Mouse (Mus musculus) kidney, postnatal 14 days (tissue): ENCODE data around the gene Calcb.
"Not testable (repeated sequence)": the region's sequence is repeated elsewhere in the genome, so short reads cannot be mapped to it uniquely, and the experiment has no call there.

ENCODE experiments used
- DNase-seq: peaks from one replicate; pipeline ENCODE4 v3.0.0; 2022; ENCODE audit warnings: mixed read lengths

The Calcb gene

GRCm38 (mm10) chr7:114718300-114718699 is at the start of gene Calcb:
Calcb (plus strand) TSS chr7:114718643.
- no peak for DNase-seq

DNA sequence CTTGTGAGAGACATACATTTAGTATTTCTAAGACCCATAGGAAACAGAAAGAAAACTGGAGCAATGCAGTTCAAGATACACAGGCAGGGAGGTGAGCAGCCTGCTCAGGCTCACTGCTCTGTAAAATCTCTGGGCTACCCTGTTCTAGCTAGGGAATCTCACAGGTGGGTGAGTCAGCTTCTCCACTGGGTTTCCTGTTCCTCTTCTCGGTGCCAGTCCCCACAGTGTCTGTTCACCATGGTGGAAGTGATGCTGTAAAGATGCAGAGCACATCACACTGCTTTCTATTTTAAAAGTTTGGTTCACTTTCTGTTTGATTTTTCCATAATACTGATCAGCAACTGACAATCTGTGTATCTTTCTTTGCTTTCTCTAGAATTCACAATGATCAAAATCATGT is 47.0 kb upstream of the Calcb start:
- no peak for DNase-seq

GRCm38 (mm10) chr7:114672697-114673096 is 45.7 kb upstream of the Calcb start:
- peak; percentile 10 for DNase-seq

DNA sequence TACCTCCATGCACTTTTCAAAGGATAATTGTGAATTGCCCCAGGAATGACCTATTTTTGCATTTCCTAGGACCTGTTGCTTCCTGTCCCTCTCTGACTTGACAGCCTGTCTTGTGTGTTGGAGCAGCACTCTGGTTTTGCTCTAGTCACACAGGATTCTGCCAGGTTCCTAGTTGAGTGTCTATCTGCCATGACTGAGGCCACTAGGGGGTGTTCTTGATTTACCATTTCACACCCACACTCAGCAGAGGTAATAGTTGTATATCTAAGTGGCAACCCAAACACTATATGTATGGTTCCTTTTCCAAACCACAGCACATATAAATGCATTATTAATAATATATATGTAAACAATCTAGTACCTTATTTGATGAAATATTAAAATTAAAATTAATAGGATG is 26.1 kb upstream of the Calcb start:
- peak; percentile 10 for DNase-seq

DNA sequence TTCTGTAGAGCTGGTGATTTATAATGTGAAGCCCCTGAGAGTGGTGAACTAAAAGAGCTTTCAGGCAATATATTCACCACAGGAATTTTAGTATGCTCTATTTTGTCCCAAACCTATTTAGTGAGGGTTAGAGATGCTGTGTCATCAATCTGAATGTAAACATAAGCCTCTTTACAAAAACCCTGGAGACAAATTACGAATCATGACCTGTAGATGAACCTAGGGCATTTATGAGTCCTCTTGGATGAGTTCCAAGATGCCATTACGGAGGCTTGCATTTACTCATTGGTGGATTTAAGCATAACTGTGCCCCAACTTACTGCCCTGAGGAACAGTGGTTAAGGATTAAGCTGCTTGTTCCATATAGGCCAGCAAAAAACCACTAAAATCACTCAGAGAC is 17.6 kb upstream of the Calcb start:
- DNase-seq = no peak

DNA sequence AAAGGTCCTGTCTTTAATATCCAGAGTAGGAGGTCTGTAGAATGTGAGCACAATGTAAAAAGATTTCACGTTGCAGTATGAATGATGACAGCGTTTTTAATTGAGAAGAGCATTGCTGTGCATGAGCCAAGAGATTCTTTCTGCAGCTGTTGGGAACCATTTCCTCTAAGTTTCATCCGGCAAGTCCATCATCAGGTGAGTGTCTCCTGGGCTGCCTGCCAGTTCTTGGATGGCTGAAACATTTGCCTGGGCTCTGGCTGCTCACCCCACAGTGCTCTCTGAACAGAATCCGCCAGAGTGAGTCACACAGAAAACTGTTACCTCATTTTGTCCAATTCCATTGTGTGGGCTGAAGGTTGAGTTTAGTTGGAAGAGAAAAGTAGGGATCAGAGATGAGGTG is 11.7 kb upstream of the Calcb start:
- no peak for DNase-seq

DNA sequence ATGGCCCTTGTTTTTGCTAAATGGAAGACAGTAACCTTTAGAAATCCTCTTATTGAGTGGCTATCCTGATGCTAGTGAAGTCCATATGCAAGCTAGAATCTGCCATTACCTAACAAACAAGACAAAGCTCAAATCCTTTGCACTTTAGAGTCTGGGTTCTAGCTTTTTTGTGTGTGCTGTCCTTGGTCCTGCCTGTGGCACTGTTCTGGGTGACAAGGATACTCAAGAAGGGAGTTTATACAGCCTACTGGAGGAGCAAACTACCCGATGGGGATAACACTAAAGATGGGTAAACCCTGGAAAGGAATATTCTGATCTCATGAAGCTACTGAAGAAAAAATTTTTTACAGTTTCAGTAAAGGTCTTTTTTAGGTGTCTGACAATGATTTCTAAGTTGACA is 11.0 kb upstream of the Calcb start:
- DNase-seq = no peak

DNA sequence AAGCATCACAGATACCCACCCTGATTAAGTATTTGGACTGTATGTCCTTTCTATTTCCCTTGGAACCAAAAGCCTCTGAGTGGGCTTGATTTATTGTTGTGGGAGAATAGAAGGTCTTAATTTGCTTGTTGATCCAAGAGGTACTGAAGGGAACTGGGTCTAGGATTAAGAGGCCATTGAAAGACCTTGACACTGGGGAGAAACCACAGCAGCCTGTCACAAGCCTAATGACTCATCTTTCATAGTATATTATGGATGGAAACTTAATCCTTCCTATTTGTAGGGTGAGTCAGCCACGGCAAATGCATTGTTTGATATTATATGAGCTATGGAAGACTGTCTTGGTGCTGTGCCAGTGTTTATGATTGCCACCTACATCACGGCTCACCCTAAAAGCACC is 8.0 kb upstream of the Calcb start:
- no peak for DNase-seq

GRCm38 (mm10) chr7:114712523-114712922 is 5.9 kb upstream of the Calcb start:
- no peak for DNase-seq

DNA sequence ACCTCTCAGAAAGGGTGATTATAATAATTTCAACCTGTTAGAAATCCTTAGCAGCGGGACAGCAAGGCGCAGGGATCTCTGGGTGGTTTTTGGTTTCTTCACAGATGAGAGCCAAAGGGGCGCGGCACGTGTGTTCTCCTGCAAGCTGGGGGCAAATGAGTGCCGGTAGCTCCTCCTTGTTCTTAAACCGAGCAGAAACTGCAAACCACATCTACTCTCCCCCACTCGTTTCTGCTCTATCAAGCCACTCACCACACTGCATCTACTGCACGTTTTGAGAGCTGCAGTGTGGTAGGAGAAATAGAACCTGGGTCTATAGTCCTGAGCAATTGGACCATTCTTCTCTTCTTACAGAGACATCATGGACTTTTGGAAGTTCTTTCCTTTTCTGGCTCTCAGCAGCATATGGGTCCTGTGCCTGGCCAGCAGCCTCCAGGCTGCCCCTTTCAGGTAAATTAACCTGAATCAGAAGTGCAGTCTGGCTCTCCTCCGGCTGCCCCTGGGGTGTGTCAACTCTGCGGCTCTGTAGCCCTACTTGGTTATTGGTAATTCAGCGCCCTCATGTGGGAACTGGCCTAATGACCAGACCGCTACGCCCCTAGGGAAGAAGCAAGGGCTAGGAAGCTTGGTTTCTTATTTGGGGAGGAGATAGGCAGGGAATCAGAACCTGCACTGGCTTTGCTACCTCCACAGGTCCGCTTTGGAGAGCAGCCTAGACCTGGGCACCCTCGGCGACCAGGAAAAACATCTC is 1.1 kb downstream of the Calcb start:
- peak; percentile 21 for DNase-seq

DNA sequence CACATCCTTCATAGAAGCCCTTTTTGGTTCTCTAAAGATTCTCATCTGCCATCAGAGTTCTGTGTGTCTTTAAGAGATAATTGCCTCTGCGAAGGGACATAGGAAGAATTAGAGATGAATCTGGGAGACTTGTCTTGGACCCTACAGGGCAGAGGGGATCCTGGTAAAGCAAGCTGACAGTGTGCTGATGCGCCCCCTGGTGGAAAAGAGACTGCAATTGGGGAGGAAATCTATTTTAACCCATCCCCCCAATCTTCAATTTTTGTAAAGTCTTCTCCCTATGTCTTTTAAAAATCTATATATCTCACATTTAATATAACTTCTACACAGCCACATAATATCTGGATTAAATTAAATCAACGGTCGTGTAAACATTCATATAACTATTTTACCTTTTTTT is 11.3 kb downstream of the Calcb start:
- not testable (repeated sequence) for DNase-seq

GRCm38 (mm10) chr7:114731175-114731574 is 12.7 kb downstream of the Calcb start:
- DNase-seq = no peak

DNA sequence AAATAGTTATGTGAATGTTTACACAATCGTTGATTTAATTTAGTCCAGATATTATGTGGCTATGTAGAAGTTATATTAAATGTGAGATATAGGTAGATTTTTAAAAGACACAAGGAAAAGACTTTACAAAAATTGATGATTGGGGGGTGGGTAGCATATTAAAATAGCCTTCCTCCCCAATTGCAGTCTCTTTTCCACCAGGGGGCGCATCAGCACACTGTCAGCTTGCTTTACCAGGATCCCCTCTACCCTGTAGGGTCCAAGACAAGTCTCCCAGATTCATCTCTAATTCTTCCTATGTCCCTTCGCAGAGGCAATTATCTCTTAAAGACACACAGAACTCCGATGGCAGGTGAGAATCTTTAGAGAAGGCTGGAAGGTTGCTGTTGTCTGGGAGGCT is 13.3 kb downstream of the Calcb start:
- DNase-seq = not testable (repeated sequence)

DNA sequence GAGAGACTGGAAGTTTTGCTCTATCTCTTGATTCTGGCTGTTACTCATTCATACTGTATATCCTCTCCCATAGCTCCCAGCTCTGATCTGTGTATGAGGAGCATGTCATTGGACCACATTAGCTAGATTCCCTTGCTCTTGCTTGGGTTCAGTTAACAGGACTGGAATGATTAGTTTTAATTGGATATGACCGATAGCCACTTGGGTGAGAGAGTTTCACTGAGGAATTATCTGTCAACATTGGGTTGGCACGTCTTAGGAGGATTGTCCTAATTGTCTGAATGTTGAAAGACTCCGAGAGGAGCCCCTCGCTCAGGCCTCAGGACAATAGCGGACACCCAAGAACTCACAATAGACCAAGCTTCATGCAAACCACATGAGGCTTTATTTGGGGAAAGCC is 17.8 kb downstream of the Calcb start:
- no peak for DNase-seq

DNA sequence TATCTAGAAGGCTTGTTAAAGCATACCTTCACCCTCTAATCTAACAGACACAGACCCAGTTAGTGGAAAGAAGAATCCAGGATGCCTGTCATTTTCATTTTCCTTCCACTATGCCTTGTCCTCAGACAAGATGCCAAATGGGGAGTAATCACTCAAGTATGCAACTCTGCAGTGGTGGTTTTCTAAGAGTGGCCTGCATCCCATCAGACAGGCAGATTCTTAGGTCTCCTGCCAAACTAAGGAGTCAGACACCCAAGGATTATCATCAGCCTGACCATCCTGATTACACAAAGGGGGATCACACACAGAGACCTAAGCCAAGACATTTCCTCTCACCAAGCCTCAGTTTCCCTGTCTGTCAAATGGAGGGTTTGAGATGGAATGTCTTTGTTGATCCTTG is 19.7 kb downstream of the Calcb start:
- DNase-seq = no peak

- DNase-seq = no peak
Observed at GRCm38 (mm10) chr7:114740360-114741165, 22.1 kb downstream of the Calcb start.

DNA sequence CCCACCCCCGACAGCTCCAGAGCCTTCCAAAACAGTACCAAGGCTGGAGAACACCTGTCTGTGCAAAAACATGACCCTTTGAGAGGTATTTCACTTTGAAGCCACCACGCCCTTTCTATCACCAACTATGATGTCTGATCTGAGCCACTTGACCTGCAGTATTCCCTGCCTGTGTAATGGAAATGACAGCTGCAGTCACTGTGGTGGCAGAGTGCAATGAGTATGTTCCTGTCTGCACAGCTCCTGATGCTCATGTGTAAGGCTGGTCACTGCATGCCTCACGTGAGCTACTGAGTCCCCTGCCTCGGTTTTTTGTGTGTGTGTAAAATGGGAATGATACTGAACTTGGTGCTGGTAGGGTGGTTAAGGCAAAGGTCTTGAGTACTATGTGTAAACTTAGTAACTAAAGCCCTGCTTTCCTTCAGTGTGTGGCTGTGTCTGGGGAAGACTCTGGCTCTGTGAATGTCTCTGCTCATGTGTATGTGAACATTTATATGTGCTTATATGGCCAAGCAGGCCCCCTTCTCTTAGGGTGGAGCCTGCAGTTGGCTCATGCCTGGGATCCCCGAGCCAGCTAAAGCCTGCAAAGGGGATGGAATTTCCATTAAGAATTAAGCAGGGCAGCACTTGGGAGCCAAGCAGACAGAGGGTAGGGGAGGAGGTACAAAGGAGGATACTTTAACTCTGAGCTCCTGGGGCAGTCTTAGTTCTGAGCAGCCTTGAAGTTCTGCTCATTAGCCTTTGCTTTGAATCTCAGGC is 24.8 kb downstream of the Calcb start, which contains the start of gene Insc:
Gene Insc, plus strand, starts transcription at position 673 of the 759 bp plus-strand sequence.
- DNase-seq = no peak

DNA sequence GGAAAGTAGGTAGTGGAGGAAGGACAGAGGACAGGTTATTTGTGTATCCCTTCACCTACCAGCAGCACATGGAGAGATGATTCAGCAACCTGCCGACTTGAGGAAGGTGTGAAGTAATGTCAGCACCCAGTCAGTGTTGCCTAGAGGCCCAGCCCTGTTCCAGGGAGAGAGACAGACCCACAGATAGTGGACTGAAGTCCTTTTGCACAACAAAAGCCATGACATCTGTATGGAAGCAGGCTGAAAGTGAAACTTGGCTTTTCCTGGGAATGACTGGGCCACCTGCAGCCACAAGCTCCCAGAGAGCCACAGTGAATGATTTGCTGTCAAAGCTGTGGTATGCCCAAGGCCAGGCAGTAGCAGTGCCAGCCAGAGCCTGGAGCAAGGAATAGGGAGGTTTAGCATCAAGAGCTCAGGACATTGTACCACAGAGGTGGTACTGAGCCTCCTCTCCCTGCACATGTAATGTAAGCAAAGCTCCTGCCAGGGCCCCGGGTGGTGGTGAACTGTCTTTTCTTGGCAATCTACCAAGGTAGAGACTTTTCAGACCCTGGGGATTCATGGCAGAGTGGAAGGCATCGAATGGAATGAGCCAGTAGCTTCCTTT is 26.3 kb downstream of the Calcb start:
- no peak for DNase-seq

DNA sequence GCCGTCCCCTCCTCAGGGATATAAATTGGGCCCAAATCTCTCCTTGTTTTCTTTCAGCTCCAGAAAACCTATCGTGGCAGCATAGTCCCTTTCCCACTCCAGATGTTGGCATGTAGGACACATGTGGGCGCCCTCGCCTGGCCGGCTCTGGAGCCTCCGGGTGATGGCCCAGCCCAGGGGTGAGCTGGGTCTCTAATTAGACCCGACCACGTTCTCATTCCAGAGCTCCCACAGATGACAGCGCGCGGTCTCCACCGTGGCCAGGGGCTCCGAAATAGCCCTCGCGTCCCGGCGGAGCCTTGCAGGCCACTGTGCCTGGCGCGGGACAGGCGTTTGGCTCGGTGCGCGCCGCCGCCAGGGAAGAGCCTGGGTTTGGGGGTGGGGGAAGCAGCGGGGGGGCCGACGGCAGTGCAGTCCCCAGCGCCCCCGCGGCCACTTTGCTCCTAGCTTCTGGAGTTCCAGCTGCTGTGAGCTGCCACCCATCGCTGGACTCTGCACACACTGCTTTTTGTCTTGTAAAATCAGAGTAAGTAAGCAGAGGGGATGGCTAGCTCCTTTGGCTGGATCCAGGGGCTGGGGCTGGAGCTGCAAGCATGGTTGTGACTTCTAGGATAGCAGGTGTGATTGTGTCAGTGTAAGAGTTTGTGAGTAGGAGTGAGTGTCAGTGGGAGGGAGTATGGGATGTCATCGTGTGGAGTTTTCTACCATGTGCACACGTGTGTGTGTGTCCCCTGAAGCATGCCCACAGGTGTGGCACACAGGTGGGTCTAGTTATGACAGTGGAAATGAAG is 27.2 kb downstream of the Calcb start:
- DNase-seq = peak; percentile 21

DNA sequence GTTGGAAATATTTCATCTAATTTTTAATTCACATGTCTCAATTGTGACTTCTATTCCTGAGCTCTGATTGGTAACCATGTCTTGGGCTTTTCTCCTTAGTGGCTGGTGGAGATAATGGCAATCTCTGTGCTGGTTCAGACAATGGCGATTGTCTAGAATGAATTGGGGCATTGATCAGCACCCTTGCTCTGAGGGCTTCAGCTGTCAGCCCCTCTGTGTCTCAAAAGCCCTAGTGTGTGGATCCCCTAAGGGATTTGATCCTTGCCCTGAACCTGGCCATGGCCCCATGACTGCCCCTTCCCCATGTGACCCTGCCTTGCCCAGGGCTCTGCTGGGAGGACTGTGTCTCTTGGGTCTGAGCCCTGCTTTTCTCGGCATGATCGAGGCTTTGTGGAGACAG is 29.2 kb downstream of the Calcb start:
- DNase-seq = no peak

- DNase-seq = no peak
Observed at GRCm38 (mm10) chr7:114748239-114748638, 29.8 kb downstream of the Calcb start.

DNA sequence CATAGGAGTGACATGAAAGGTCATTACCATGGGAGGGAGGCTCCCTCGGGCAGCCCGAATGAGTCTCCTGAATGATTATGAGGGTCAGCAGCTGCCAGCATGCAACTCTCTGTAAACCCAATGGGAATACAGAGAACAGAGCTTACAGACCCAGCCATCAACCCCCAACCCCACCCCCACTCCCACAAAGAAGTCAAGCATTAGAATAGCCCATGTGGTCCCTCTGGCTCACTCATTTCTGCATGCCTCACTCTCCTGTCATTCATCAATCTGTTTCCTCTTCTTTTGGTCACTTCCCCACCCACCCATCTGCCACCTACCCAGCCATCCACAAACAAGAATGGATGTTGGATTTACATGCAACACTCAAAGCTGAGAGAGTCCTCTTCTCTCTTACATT is 35.0 kb downstream of the Calcb start:
- no peak for DNase-seq
